Mouse (Mus musculus): ENCODE data around the gene AC134908.4.

DNA sequence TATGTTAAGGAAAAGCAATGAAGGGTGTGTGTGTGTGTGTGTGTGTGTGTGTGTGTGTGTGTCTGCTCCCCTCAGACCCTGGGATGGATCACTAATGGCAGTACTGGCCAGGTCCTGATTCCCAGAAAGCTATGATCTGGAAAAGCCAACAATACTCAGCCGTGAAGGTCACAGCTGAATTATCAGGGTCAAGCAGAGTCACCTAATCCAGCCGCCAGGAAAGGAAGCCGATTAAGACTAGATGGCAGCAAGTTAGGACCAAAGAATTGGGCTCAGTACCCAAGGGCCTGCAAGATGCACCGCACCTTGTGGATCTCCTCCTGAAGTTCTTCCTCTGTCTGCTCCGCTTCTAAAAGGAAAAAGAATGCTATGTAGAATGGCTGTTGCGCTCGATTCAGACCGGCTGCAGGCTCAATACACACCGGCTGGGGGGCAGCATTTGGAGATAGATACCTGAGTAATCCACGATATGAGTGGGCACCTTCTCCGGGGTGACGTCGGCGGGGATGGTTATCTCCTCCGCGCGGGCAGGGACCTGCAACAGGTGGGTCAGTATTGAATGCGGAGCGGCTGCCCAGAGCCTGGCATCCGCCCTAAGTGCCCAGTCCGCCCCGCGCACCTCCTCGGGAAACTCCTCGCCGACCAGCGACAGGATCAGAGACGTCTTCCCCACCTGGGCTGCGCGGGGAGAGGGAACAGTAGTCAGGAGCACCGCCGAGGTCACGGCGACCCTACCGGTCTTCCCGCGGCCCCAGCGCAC, 48.4 kb upstream of the AC134908.4 start:
- no peak for TF ChIP-seq CTCF (IDR thresholded peaks at IDR 0.05; ENCODE audit: low read depth)
- no peak for TF ChIP-seq EP300 (IDR thresholded peaks at IDR 0.05; ENCODE audit: low read depth)

Measured in liver, postnatal 0 days (tissue).